Mouse (Mus musculus) spleen, adult 18-20 months (tissue): ENCODE results near the gene Rhox8.
"Not testable (repeated sequence)": the region's sequence is repeated elsewhere in the genome, so short reads cannot be mapped to it uniquely, and the experiment has no call there.

Experiments used
- DNase-seq, 2 experiments: peaks; one replicate each; pipeline ENCODE4 v3.0.0; 2022; ENCODE audit warnings: mixed read lengths in 2 of 2

The Rhox8 gene

DNA sequence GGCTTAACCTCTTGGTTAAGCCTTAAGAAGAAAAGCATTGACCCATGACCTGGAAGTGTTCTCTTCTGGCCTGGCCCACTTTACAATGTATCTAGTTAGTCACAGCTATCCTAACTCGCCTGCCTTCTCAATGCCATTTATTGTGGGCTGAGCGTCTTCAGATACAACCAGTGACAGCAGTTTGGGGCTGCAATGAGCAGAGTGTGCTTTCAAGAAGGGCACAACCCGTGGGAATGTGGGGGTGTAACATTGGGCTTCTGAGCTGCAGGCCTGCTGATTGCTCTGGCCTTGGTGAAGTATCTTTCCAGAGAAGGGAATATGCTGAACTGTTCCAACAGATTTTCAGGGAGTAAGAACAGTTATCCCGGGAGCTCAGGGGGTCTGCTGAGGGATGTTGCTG, at the start of gene Rhox8:
TSS of gene Rhox8 (minus strand) at position 101 of the 400 bp plus-strand sequence.
- DNase-seq, result no peak

GRCm38 (mm10) chrX:37916311-37916710, 37.6 kb upstream of the Rhox8 start:
- DNase-seq, result no peak

DNA sequence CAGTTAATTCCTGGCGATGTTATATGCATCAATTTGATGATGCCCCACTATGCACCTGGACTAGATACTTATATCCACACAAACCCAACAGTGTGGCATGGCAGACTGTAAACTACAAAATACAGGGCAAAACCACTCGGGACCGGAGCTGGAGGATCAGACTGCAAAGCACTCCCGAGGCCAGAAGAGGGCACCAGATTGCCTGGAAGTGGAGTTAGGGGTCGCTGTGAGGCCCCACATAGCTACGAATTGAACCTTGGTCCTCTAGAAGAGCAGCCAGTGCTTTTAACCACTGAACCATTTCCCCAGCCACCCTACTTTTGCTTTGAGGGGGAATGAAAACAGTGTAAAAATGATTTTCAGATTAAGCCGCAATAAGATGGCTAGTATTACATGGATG, 29.8 kb upstream of the Rhox8 start:
- no peak for DNase-seq

DNA sequence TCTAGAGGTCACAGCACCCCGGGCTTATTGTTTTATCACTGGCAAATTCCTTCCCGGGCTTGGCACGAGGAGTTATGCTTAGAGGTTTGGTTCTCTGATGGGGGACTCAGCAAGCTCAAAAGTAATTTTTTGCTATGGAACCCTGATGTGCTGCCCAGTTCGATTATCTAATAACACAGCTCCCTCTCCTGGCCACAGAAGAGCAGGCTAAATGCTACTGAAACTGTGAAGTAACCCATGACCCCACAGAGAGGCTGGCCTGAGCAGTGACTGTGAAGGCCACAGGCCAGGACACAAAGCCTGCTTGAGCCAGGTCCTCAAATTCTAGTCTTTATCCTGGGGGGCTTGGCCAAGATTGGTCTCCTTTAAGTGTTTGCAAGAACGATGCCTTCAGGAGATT, 25.0 kb upstream of the Rhox8 start:
- DNase-seq, result no peak

DNA sequence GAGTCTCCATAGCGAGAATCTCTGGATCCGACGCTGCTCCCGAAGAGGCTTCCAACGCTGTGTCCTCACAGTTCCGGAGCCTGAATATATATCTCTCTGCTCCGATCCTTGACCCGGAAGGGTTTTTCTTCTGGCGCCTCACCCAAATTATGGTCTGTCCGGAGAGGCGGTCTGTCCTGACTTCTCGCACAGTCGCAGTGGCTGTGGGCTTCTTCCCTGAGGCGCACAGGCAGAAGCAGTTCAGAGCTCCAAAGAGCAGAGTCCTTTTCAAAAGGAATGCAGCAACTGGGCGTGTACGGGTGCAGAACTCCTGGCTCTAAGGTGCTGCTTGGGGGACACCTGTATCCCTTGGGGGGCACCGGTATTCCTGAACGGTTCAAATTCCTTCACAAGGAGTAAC, 22.9 kb upstream of the Rhox8 start, which contains the start of gene Rhox9:
TSS of gene Rhox9 (minus strand) at position 101 of the 400 bp plus-strand sequence.
- DNase-seq, result not testable (repeated sequence)

- DNase-seq, result not testable (repeated sequence)
These were observed 18.4 kb upstream of the Rhox8 start, which contains the start of gene Rhox7b for GRCm38 (mm10) chrX:37897132-37897531. Gene Rhox7b, minus strand, starts transcription at chrX:37897232.

DNA sequence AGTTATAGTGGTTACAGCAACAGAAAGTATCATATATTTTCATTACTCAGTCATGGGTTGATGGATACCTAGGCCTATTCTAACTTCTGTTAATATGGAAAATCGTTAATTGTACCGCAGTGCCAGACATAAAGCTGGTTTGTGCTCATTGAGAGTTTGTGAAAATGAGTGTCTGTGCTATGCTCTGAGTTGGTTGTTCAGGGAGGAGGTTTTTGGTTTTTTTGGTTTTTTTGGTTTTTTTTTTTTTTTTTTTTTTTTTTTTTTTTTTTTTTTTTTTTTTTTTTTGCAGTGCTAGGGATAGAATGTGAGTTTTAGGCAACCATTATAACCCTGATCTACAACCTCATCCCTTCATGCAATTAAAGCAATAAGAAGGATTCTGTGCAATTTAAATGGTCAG, 7.1 kb downstream of the Rhox8 start:
- no peak for DNase-seq

- not testable (repeated sequence) for DNase-seq
These were observed 47.4 kb downstream of the Rhox8 start, which contains the start of gene Rhox7a for GRCm38 (mm10) chrX:37831386-37831785. Gene Rhox7a, plus strand, starts transcription at chrX:37831686.

- not testable (repeated sequence) for DNase-seq
These were observed 52.1 kb downstream of the Rhox8 start, which contains the start of gene Rhox6 for GRCm38 (mm10) chrX:37826610-37827009. Gene Rhox6, plus strand, starts transcription at chrX:37826910.
